Mouse (Mus musculus) hindbrain, embryonic 10.5 days (tissue): ENCODE results near the gene Mfng. TPM values are rescaled to one million over a fixed set of nuclear protein-coding genes. Genes with fewer than 3 reads are reported as not detected.

Experiments
- DNase-seq: peaks from one replicate; pipeline ENCODE4 v3.0.0-alpha.2; 2017; ENCODE audit warnings: low spot score
- H3K27ac ChIP-seq: fragments of 300-500 bp; sonication (generic); 2 replicates; pipeline ENCODE4 v1.5.1; 2016; ENCODE audit warnings: mild to moderate bottlenecking, moderate library complexity
- H3K27me3 ChIP-seq: fragments of 300-500 bp; sonication (generic); 2 replicates; pipeline ENCODE4 v1.6.1; 2016; ENCODE audit warnings: mild to moderate bottlenecking; ENCODE audit not compliant: poor library complexity, insufficient read depth, severe bottlenecking
- H3K36me3 ChIP-seq: fragments of 300-500 bp; sonication (generic); 2 replicates; pipeline ENCODE4 v1.6.1; 2016; ENCODE audit warnings: mild to moderate bottlenecking, moderate library complexity
- H3K4me1 ChIP-seq: fragments of 300-500 bp; sonication (generic); replicated peaks from 2 replicates; pipeline ENCODE4 v1.6.1; 2016; ENCODE audit warnings: mild to moderate bottlenecking
- H3K4me3 ChIP-seq: fragments of 300-500 bp; sonication (generic); 2 replicates; pipeline ENCODE4 v1.5.1; 2016; ENCODE audit warnings: mild to moderate bottlenecking, moderate library complexity
- H3K9me3 ChIP-seq: fragments of 300-500 bp; sonication (generic); 2 replicates; pipeline ENCODE4 v1.6.1; 2016; ENCODE audit warnings: mild to moderate bottlenecking, moderate library complexity
- WGBS: fragments of 180-500 bp; shearing (Covaris S2); methylation state at CpG from one replicate; pipeline ENCODE4 v1.1.7; 2016; 5-methylcytosine and 5-hydroxymethylcytosine counted together
- polyA plus RNA-seq: library from polyadenylated mRNA; unstranded; fragments of >200 nt; fragmentation: Nextera tagmentation; extraction: Ambion mirVana; gene quantifications from 2 replicates; pipeline ENCODE4 v1.2.1, GENCODE M21; 2016

Mfng gene
- polyA plus RNA-seq, 1 experiment from 2014 or later = 71.6 TPM

- peak overlapping the region; percentile 91 for H3K27ac ChIP-seq
- 27% methylated on average over 9 of the region's 9 CpGs for WGBS
- H3K36me3 ChIP-seq = peaks cover 42% of the 10 kb centered on the region
- H3K4me3 ChIP-seq = peak overlapping the region; percentile 53
- DNase-seq = no peak
- H3K9me3 ChIP-seq = peaks cover 6% of the 10 kb centered on the region
- peaks cover 84% of the 10 kb centered on the region for H3K4me1 ChIP-seq
- H3K27me3 ChIP-seq = no peaks in the 10 kb centered on the region
These were observed 2.9 kb downstream of the Mfng start for GRCm38 (mm10) chr15:78770234-78770982.

- peaks cover 6% of the 10 kb centered on the region for H3K9me3 ChIP-seq
- no peaks in the 10 kb centered on the region for H3K27me3 ChIP-seq
- peaks cover 77% of the 10 kb centered on the region for H3K4me1 ChIP-seq
- 83% methylated on average over 4 of the region's 4 CpGs for WGBS
- H3K4me3 ChIP-seq = peak overlapping the region; percentile 53
- H3K36me3 ChIP-seq = peaks cover 55% of the 10 kb centered on the region
- no peak for DNase-seq
- H3K27ac ChIP-seq = peak overlapping the region; percentile 91
These were observed 4.2 kb downstream of the Mfng start for GRCm38 (mm10) chr15:78769064-78769463.

GRCm38 (mm10) chr15:78763704-78764103 lies 9.6 kb downstream of the Mfng start:
- Histone ChIP-seq H3K4me1 (peaks cover 56% of the 10 kb centered on the region), H3K27me3 (no peaks in the 10 kb centered on the region), H3K4me3 (no peak overlapping the region), H3K36me3 (peaks cover 98% of the 10 kb centered on the region), H3K27ac (peak overlapping the region; percentile 57), H3K9me3 (no peaks in the 10 kb centered on the region)
- no peak for DNase-seq
- WGBS = 92% methylated on average over 5 of the region's 5 CpGs

- Histone ChIP-seq H3K27ac (peak overlapping the region; percentile 50), H3K4me3 (0 out of 2 replicates have a peak overlapping the region, but pooled peaks have one; percentile 4), H3K9me3 (no peaks in the 10 kb centered on the region), H3K36me3 (peaks cover 98% of the 10 kb centered on the region), H3K27me3 (no peaks in the 10 kb centered on the region), H3K4me1 (peaks cover 51% of the 10 kb centered on the region)
- WGBS = 51% methylated on average over 10 of the region's 10 CpGs
- DNase-seq = no peak
These were observed 10.1 kb downstream of the Mfng start for GRCm38 (mm10) chr15:78763210-78763609.

DNA sequence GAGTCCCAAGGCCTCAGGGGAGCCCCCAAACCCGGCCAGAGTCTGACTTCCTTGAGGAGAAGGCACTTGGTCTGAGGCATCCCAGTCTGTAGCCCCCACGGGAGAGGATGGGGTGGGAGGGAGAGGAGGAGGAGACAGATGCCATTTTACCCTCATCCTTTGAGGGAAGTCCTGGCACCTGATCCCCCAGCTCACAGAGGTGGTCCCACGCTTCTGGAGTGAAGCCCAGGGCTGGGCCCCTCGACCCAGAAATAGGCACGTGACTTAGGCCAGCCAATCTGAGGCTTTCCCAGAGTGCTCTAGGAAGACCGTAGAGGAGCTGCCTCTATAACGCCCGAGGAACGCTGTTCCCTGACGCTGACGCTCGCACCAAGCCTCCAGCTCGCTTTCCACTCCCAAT lies 12.2 kb downstream of the Mfng start:
- Histone ChIP-seq H3K36me3 (peaks cover 98% of the 10 kb centered on the region), H3K27ac (0 out of 2 replicates have a peak overlapping the region, but pooled peaks have one; percentile 16), H3K9me3 (no peaks in the 10 kb centered on the region), H3K4me3 (no peak overlapping the region), H3K4me1 (peaks cover 46% of the 10 kb centered on the region), H3K27me3 (no peaks in the 10 kb centered on the region)
- no peak for DNase-seq
- WGBS = 86% methylated on average over 13 of the region's 13 CpGs

DNA sequence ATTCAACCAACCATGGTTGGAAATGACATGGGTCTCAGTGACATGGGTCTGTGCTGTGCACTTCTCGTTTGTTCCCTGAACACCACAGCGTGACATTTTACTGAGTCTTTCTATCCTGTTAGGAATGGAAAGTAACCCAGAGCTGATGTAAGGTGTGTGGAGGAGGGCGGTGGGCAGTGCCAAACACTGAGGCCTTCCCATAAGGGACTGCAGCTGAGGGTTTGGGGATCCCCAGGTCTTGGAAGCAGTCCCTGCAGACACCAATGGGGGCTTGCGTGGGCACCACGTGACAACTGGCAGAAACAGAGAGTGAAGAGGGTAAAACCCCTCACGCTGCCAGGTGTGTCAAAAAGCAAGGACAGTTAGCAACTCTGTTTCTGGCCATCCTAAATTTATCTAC lies 15.1 kb downstream of the Mfng start:
- 92% methylated on average over 6 of the region's 6 CpGs for WGBS

DNA sequence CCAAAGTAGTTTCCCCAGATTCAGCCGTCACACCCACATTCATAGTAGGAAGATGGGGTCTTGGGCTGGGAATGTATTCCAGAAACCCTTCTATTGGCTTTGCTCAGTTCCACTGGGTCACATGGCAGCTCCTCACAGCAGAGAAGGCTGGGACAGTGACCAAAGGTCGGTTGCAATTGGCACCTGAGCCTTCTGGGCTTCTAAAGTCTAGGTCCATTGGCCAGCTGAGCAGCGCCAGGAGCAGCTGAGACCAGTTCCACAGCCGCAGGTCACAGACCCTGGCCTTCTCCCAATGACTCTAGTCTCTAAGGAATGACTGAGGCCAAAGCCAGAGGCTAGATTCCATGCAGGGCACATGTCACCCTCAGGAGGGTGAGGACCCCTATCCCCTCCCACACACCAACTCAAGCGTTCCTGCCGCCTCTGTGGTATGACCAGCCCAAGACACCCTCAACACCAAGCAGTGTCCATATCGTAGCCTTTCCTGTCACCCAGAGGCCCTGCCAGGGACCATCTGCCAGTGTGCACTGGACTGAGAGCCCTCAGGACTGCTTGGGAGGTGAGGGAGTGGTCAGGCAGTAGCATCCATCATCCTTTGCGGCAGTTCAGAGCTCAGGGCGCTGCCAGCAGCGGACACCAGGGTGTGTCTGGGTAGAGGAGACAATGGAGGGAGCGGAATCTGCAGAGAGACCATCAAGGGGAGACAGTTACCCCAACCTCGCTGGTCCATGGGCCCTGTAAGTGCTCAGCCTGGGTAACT lies 17.1 kb downstream of the Mfng start:
- Histone ChIP-seq H3K27ac (peak overlapping the region; percentile 76), H3K4me1 (peaks cover 51% of the 10 kb centered on the region), H3K4me3 (no peak overlapping the region), H3K36me3 (peaks cover 65% of the 10 kb centered on the region), H3K27me3 (no peaks in the 10 kb centered on the region), H3K9me3 (no peaks in the 10 kb centered on the region)
- 81% methylated on average over 12 of the region's 12 CpGs for WGBS
- no peak for DNase-seq

More for the DNA sequence above, 15.1 kb downstream of the Mfng start:
- Histone ChIP-seq H3K36me3 (peaks cover 84% of the 10 kb centered on the region), H3K27ac (no peak overlapping the region), H3K4me3 (no peak overlapping the region), H3K27me3 (no peaks in the 10 kb centered on the region), H3K4me1 (peaks cover 57% of the 10 kb centered on the region), H3K9me3 (no peaks in the 10 kb centered on the region)
- no peak for DNase-seq

- 75% methylated on average over 3 of the region's 3 CpGs for WGBS
- H3K4me1 ChIP-seq = peaks cover 55% of the 10 kb centered on the region
- DNase-seq = no peak
- H3K4me3 ChIP-seq = no peak overlapping the region
- no peaks in the 10 kb centered on the region for H3K9me3 ChIP-seq
- no peaks in the 10 kb centered on the region for H3K27me3 ChIP-seq
- H3K27ac ChIP-seq = peak overlapping the region; percentile 76
- H3K36me3 ChIP-seq = peaks cover 56% of the 10 kb centered on the region
These were observed 18.0 kb downstream of the Mfng start for GRCm38 (mm10) chr15:78755226-78755625.

DNA sequence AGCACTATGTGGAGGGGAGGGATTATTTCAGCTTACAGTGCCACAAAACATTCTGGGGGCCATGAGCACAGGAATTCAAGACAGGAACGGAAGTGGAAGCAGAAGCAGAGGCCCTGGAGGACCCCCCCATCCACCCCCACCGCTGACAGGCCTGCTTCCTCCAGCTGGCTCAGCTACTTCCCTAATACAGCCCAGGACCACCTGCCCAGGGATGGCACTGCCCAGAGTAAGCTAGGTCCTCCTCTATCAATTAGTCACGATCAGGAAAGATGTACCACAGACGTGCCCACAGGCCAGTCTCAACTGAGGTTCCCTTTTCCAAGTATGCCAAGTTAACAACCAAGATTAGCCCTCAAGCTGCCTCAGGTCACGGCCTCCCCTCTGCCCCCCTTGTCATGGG lies 19.1 kb downstream of the Mfng start:
- WGBS = 83% methylated on average over 5 of the region's 5 CpGs
- Histone ChIP-seq H3K4me3 (no peak overlapping the region), H3K4me1 (peaks cover 59% of the 10 kb centered on the region), H3K9me3 (no peaks in the 10 kb centered on the region), H3K27ac (peak overlapping the region; percentile 76), H3K36me3 (peaks cover 45% of the 10 kb centered on the region), H3K27me3 (no peaks in the 10 kb centered on the region)
- no peak for DNase-seq

- no peaks in the 10 kb centered on the region for H3K9me3 ChIP-seq
- H3K4me3 ChIP-seq = no peak overlapping the region
- no peak overlapping the region for H3K27ac ChIP-seq
- peaks cover 59% of the 10 kb centered on the region for H3K4me1 ChIP-seq
- no peaks in the 10 kb centered on the region for H3K27me3 ChIP-seq
- no peak for DNase-seq
- peaks cover 34% of the 10 kb centered on the region for H3K36me3 ChIP-seq
These were observed 20.3 kb downstream of the Mfng start for GRCm38 (mm10) chr15:78752991-78753390.

GRCm38 (mm10) chr15:78750608-78751350 lies 22.5 kb downstream of the Mfng start:
- no peak for DNase-seq
- Histone ChIP-seq H3K4me3 (no peak overlapping the region), H3K27ac (peak overlapping the region; percentile 16; the same call in 1 of the 2 replicates), H3K9me3 (no peaks in the 10 kb centered on the region), H3K36me3 (peaks cover 12% of the 10 kb centered on the region), H3K27me3 (no peaks in the 10 kb centered on the region), H3K4me1 (peaks cover 47% of the 10 kb centered on the region)
- 66% methylated on average over 6 of the region's 6 CpGs for WGBS

DNA sequence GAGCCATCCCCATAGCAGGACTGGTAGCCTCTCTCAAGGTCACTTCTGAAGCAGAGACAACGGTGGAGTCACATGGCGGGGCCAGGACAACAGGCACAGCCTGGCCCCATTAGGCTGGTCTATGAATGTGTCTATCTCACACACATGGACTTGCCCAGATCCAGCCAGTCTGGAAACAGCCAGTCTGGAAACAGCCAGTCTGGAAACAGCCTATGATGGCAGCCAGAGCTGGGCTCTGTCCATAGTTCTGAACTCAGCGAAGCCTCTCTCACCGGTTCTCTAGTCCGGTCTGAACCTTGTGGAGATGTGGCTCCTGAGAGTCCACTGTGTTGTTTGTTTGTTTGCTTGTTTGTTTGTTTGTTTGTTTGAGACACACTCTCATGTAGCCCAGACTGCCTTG lies 23.4 kb downstream of the Mfng start:
- no peak for DNase-seq
- Histone ChIP-seq H3K27me3 (no peaks in the 10 kb centered on the region), H3K9me3 (no peaks in the 10 kb centered on the region), H3K27ac (no peak overlapping the region), H3K4me1 (peaks cover 37% of the 10 kb centered on the region), H3K4me3 (no peak overlapping the region), H3K36me3 (peaks cover 6% of the 10 kb centered on the region)
- WGBS = 55% methylated on average over 5 of the region's 5 CpGs
